Mouse (Mus musculus) midbrain, postnatal 0 days (tissue): ENCODE data around the gene Slc38a11. TPM values are rescaled to one million over a fixed set of nuclear protein-coding genes. Genes with fewer than 3 reads are reported as not detected.

Experiments used
- ATAC-seq: fragments of 200-750 bp; cut with Nextera tagmentation; 2 replicates; pipeline ENCODE4 v1.8.0; 2017; ENCODE audit warnings: moderate number of reproducible peaks, mild to moderate bottlenecking, moderate TSS enrichment, moderate library complexity; ENCODE audit not compliant: low FRiP score
- DNase-seq: peaks from one replicate; pipeline ENCODE4 v3.0.0-alpha.2; 2015; ENCODE audit warnings: low spot score
- H3K27ac ChIP-seq: fragments of 300-500 bp; sonication (generic); 2 replicates; pipeline ENCODE4 v1.5.1; 2014; ENCODE audit warnings: low read depth, mild to moderate bottlenecking, low read length, mixed read lengths
- H3K27me3 ChIP-seq: fragments of 300-500 bp; sonication (generic); 2 replicates; pipeline ENCODE4 v1.6.1; 2014; ENCODE audit warnings: low read length, control low read depth, mixed read lengths; ENCODE audit not compliant: insufficient read depth
- H3K36me3 ChIP-seq: fragments of 300-500 bp; sonication (generic); 2 replicates; pipeline ENCODE4 v1.6.1; 2014; ENCODE audit warnings: low read length, control low read depth, mixed read lengths; ENCODE audit not compliant: insufficient read depth
- H3K4me1 ChIP-seq: fragments of 300-500 bp; sonication (generic); 2 replicates; pipeline ENCODE4 v1.6.1; 2014; ENCODE audit warnings: mild to moderate bottlenecking, control low read depth, antibody characterized with exemption, low read length, mixed read lengths; ENCODE audit not compliant: insufficient read depth
- H3K4me2 ChIP-seq: fragments of 300-500 bp; sonication (generic); 2 replicates; pipeline ENCODE4 v1.6.1; 2014; ENCODE audit warnings: low read depth, mild to moderate bottlenecking, low read length, mixed read lengths; ENCODE audit not compliant: poor library complexity, severe bottlenecking
- H3K4me3 ChIP-seq: fragments of 300-500 bp; sonication (generic); 2 replicates; pipeline ENCODE4 v1.5.1; 2014; ENCODE audit warnings: low read depth, mild to moderate bottlenecking, low read length, moderate library complexity
- H3K9ac ChIP-seq: fragments of 300-500 bp; sonication (generic); replicated peaks from 2 replicates; pipeline ENCODE4 v1.6.1; 2014; ENCODE audit warnings: mild to moderate bottlenecking, low read length, moderate library complexity, mixed read lengths; ENCODE audit not compliant: poor library complexity, severe bottlenecking
- H3K9me3 ChIP-seq: fragments of 300-500 bp; sonication (generic); 2 replicates; pipeline ENCODE4 v1.6.1; 2016; ENCODE audit warnings: low read length, control low read depth
- CTCF ChIP-seq: IDR thresholded peaks from 2 replicates; pipeline ENCODE4 v1.5.1; 2016; ENCODE audit warnings: antibody characterized with exemption, mild to moderate bottlenecking
- WGBS: fragments of 180-500 bp; shearing (Covaris S2); extraction: QIAGEN DNeasy Blood & Tissue Kit; methylation state at CpG from one replicate; pipeline ENCODE4 v1.1.7; 2014; 5-methylcytosine and 5-hydroxymethylcytosine counted together
- polyA plus RNA-seq: library from polyadenylated mRNA; unstranded; fragments of >200 nt; fragmentation: Nextera tagmentation; extraction: Ambion mirVana; gene quantifications from 2 replicates; pipeline ENCODE4 v1.2.1, GENCODE M21; 2015
- total RNA-seq: library from RNA; depleted of rRNA; stranded (reverse); fragments of >200 nt; gene quantifications from 2 replicates; pipeline ENCODE4 v1.2.3, GENCODE M21; 2014

Slc38a11 gene
- total and polyA plus RNA-seq, 2 experiments from 2014 or later, result 1.3 to 3.3 TPM

GRCm38 (mm10) chr2:65337378-65338140 lies 26.3 kb downstream of the Slc38a11 start:
- H3K27ac ChIP-seq, result no peak overlapping the region
- 0 out of 2 replicates have a peak overlapping the region, but pooled peaks have one; percentile 4 for H3K4me2 ChIP-seq
- 15% methylated on average over 14 of the region's 14 CpGs for WGBS
- no peaks in the 10 kb centered on the region for H3K9me3 ChIP-seq
- no peaks in the 10 kb centered on the region for H3K27me3 ChIP-seq
- no peak overlapping the region for H3K4me3 ChIP-seq
- peak; percentile 82 for DNase-seq
- no peaks in the 10 kb centered on the region for H3K36me3 ChIP-seq
- no peaks in the 10 kb centered on the region for H3K4me1 ChIP-seq
- peak; percentile 85 for TF ChIP-seq CTCF
- H3K9ac ChIP-seq, result no peak overlapping the region
- ATAC-seq, result 0 out of 2 replicates have a peak, but pooled peaks have one; percentile 73

- Histone ChIP-seq H3K4me1 (no peaks in the 10 kb centered on the region), H3K36me3 (no peaks in the 10 kb centered on the region), H3K9ac (no peak overlapping the region), H3K4me3 (no peak overlapping the region), H3K27me3 (no peaks in the 10 kb centered on the region), H3K4me2 (no peak overlapping the region), H3K9me3 (no peaks in the 10 kb centered on the region), H3K27ac (no peak overlapping the region)
- 82% methylated on average over 3 of the region's 3 CpGs for WGBS
- TF ChIP-seq CTCF, result no peak
- DNase-seq (no peak), ATAC-seq (no peak)
Observed at GRCm38 (mm10) chr2:65336608-65337007, 27.2 kb downstream of the Slc38a11 start.

- no peak overlapping the region for H3K9ac ChIP-seq
- no peak for DNase-seq
- TF ChIP-seq CTCF, result no peak
- no peaks in the 10 kb centered on the region for H3K4me1 ChIP-seq
- H3K4me2 ChIP-seq, result no peak overlapping the region
- WGBS, result 85% methylated on average over 9 of the region's 9 CpGs
- no peaks in the 10 kb centered on the region for H3K27me3 ChIP-seq
- H3K4me3 ChIP-seq, result no peak overlapping the region
- no peak overlapping the region for H3K27ac ChIP-seq
- H3K36me3 ChIP-seq, result no peaks in the 10 kb centered on the region
- no peak for ATAC-seq
- H3K9me3 ChIP-seq, result no peaks in the 10 kb centered on the region
Observed at GRCm38 (mm10) chr2:65334091-65334490, 29.7 kb downstream of the Slc38a11 start.

GRCm38 (mm10) chr2:65331321-65331720 lies 32.5 kb downstream of the Slc38a11 start:
- Histone ChIP-seq H3K9ac (no peak overlapping the region), H3K27me3 (no peaks in the 10 kb centered on the region), H3K4me1 (no peaks in the 10 kb centered on the region), H3K9me3 (no peaks in the 10 kb centered on the region), H3K4me3 (no peak overlapping the region), H3K27ac (no peak overlapping the region), H3K4me2 (no peak overlapping the region), H3K36me3 (no peaks in the 10 kb centered on the region)
- peak; percentile 62 for TF ChIP-seq CTCF
- DNase-seq, result peak; percentile 20
- WGBS, result 82% methylated on average over 2 of the region's 2 CpGs
- ATAC-seq, result no peak

GRCm38 (mm10) chr2:65321998-65322754 lies 41.7 kb downstream of the Slc38a11 start:
- H3K9me3 ChIP-seq, result no peaks in the 10 kb centered on the region
- no peak overlapping the region for H3K9ac ChIP-seq
- WGBS, result 52% methylated on average over 6 of the region's 6 CpGs
- H3K4me1 ChIP-seq, result no peaks in the 10 kb centered on the region
- ATAC-seq (no peak), DNase-seq (no peak)
- no peak overlapping the region for H3K4me3 ChIP-seq
- no peaks in the 10 kb centered on the region for H3K27me3 ChIP-seq
- H3K36me3 ChIP-seq, result no peaks in the 10 kb centered on the region
- no peak for TF ChIP-seq CTCF
- H3K27ac ChIP-seq, result no peak overlapping the region
- H3K4me2 ChIP-seq, result no peak overlapping the region

- Histone ChIP-seq H3K9ac (no peak overlapping the region), H3K27me3 (no peaks in the 10 kb centered on the region), H3K36me3 (no peaks in the 10 kb centered on the region), H3K9me3 (no peaks in the 10 kb centered on the region), H3K4me3 (no peak overlapping the region), H3K27ac (no peak overlapping the region), H3K4me1 (no peaks in the 10 kb centered on the region), H3K4me2 (no peak overlapping the region)
- ATAC-seq, result no peak
- DNase-seq, result peak; percentile 16
- no peak for TF ChIP-seq CTCF
- 63% methylated on average over 2 of the region's 2 CpGs for WGBS
Observed at GRCm38 (mm10) chr2:65320975-65321374, 42.9 kb downstream of the Slc38a11 start.
